Mouse (Mus musculus): ENCODE results near the gene 2900026A02Rik.
A peak's percentile ranks its signal among the peaks of the same experiment; 100 is the strongest.

2900026A02Rik gene

GRCm38 (mm10) chr5:113150871-113151553, 70.0 kb downstream of the 2900026A02Rik start:
- DNase-seq (ENCODE audit: low read depth, low spot score) = no peak

- DNase-seq (ENCODE audit: low read depth, low spot score) = no peak
Measured at GRCm38 (mm10) chr5:113149052-113149451, 72.0 kb downstream of the 2900026A02Rik start.

- DNase-seq (ENCODE audit: low read depth, low spot score) = no peak
Measured at GRCm38 (mm10) chr5:113147994-113148471, 73.0 kb downstream of the 2900026A02Rik start.

- DNase-seq (ENCODE audit: low read depth, low spot score) = no peak
Measured at GRCm38 (mm10) chr5:113146656-113147055, 74.4 kb downstream of the 2900026A02Rik start.

- DNase-seq (ENCODE audit: low read depth, low spot score) = no peak
Measured at GRCm38 (mm10) chr5:113145171-113145570, 75.9 kb downstream of the 2900026A02Rik start.

- no peak for DNase-seq (ENCODE audit: low read depth, low spot score)
Measured at GRCm38 (mm10) chr5:113142486-113142885, 78.5 kb downstream of the 2900026A02Rik start.

- no peak for DNase-seq (ENCODE audit: low read depth, low spot score)
Measured at GRCm38 (mm10) chr5:113142018-113142417, 79.0 kb downstream of the 2900026A02Rik start.

- DNase-seq (ENCODE audit: low read depth, low spot score) = no peak
Measured at GRCm38 (mm10) chr5:113140872-113141271, 80.2 kb downstream of the 2900026A02Rik start.

GRCm38 (mm10) chr5:113140051-113140450, 81.0 kb downstream of the 2900026A02Rik start:
- DNase-seq (ENCODE audit: low read depth, low spot score) = no peak

- no peak for DNase-seq (ENCODE audit: low read depth, low spot score)
Measured at GRCm38 (mm10) chr5:113139064-113139726, 81.8 kb downstream of the 2900026A02Rik start.

- peak; percentile 60 for DNase-seq (ENCODE audit: low read depth, low spot score)
Measured at GRCm38 (mm10) chr5:113138319-113139063, 82.5 kb downstream of the 2900026A02Rik start.

GRCm38 (mm10) chr5:113137691-113138318, 83.2 kb downstream of the 2900026A02Rik start:
- DNase-seq (ENCODE audit: low read depth, low spot score) = no peak

- DNase-seq (ENCODE audit: low read depth, low spot score) = no peak
Measured at GRCm38 (mm10) chr5:113136951-113137487, 84.0 kb downstream of the 2900026A02Rik start.

- no peak for DNase-seq (ENCODE audit: low read depth, low spot score)
Measured at GRCm38 (mm10) chr5:113135513-113135912, 85.5 kb downstream of the 2900026A02Rik start.

- DNase-seq (ENCODE audit: low read depth, low spot score) = no peak
Measured at GRCm38 (mm10) chr5:113133722-113134710, 87.0 kb downstream of the 2900026A02Rik start.

- DNase-seq (ENCODE audit: low read depth, low spot score) = peak; percentile 69
Measured at GRCm38 (mm10) chr5:113133080-113133491, 88.0 kb downstream of the 2900026A02Rik start.

GRCm38 (mm10) chr5:113132635-113133041, 88.4 kb downstream of the 2900026A02Rik start:
- DNase-seq (ENCODE audit: low read depth, low spot score) = no peak

GRCm38 (mm10) chr5:113128426-113128825, 92.6 kb downstream of the 2900026A02Rik start:
- no peak for DNase-seq (ENCODE audit: low read depth, low spot score)

- no peak for DNase-seq (ENCODE audit: low read depth, low spot score)
Measured at GRCm38 (mm10) chr5:113126476-113126875, 94.6 kb downstream of the 2900026A02Rik start.

GRCm38 (mm10) chr5:113123693-113124092, 97.3 kb downstream of the 2900026A02Rik start:
- DNase-seq (ENCODE audit: low read depth, low spot score) = no peak
